Mouse (Mus musculus): ENCODE data around the gene Tbxas1.

Gene Tbxas1

GRCm38 (mm10) chr6:38875258-38876070 lies at the start of gene Tbxas1:
Gene Tbxas1 (plus strand): TSS chr6:38875404.
- DNase-seq = peak; percentile 55

DNA sequence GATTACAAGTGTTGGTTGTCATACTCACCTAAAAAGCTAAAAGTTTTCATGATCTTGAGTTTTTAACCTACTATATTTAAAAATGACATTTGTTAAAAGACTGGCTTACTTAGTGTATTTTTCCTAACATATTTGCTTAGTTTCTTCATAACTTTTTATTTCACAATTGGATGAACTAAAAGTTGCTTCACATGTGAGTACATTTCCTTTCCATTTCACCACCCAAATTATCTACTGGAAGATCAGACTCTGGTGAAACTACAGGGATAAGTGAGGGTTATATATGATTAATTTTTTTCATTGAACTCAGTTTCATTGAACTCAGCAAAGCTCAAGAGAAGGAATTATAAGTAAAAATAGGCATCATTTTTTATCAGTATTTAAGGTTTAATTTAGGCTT lies 49.3 kb upstream of the Tbxas1 start:
- no peak for DNase-seq

DNA sequence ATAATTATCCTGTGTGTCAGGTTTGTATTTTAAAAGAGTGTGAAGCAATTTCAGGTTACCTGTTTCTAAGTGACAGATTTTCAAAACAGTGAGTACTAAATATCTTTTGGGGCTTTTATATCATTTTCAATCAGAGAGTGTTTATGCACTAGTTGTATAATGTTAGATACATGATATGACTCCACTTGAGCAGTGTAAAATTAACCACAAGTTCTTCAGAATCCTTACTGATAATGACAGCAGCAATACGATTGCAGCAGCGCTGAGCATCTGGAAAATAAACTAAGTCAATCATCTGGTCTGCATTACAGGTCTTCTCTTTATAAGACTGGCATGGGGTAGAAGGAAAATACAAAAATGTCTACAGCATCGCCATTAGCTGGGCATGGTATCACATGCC lies 48.3 kb upstream of the Tbxas1 start:
- DNase-seq = no peak

DNA sequence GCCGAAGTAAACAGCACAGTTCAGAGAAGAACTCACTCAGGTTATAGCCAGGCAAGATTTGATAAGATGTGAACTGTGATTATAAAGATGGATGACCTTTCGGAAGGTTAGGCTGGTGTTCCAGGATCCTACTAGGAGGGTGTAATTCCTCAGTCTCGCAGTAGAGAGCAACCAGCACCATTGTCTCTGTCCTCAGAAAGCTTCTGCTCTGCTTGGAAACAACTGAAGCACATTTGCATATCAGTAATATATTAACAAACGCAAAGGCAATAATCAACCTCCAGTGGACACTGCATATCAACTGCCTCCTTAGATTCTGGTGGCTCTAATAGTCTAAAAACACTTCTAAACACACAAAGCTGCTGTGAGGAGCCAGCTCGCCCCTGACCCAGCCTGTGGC lies 47.8 kb upstream of the Tbxas1 start:
- no peak for DNase-seq

DNA sequence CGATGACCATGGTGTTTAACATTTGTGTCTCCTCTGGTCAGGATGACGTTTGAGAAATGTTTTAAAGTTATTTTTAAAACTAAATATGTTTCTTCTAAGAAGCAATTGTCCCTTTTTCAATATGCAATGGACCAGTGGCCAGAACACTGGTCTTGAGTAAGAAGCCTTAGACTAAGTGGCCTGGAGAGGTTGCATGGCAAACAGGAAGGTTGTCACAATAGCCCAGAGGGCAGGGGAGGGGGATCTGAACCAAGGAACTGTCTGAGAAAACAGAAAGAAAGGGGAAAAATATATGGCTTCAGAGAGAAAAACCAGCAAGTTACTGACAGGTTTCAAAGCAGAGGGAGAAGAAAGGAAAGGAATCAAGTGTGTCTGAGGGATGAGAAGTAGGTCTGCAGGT lies 47.0 kb upstream of the Tbxas1 start:
- peak; percentile 47 for DNase-seq

DNA sequence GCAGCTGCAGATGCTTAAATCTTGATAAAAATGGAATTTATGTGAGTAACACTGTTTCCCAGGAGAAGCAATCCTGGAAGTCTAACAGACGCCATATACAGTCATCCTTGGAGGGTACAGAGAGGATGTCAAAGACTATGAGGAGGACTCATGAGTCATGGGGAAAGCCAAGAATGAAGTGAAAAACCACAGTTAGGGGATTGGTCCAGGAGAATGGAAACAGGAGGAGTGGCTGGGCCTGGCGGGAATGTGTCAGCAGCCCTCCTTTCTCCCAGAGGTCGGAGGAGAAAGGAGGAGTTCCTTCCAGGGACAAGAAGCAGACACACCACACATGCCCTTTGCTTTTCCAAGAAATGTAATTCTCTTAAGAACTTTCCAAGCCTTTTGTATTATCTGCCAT lies 45.8 kb upstream of the Tbxas1 start:
- DNase-seq = no peak

GRCm38 (mm10) chr6:38833721-38834120 lies 41.5 kb upstream of the Tbxas1 start:
- no peak for DNase-seq

DNA sequence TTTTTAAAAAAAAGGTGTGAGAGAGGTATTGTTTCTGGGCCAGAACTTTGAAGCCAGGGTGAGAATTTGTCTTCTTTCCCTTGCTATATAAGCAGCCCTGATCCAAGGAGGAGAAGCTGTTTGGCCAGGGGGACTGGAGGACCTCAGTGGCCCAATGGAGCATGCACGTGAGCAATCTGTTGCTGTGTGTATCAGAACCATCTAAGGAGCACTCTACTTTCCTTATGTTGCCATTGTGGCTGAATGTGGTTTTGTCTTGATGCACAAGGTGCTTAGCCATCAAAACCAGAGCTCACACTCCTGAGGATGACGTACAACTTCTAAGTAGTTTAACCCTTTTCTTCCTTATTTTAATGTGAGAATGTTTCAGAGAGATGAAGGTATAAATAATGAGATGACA lies 40.5 kb upstream of the Tbxas1 start:
- no peak for DNase-seq

DNA sequence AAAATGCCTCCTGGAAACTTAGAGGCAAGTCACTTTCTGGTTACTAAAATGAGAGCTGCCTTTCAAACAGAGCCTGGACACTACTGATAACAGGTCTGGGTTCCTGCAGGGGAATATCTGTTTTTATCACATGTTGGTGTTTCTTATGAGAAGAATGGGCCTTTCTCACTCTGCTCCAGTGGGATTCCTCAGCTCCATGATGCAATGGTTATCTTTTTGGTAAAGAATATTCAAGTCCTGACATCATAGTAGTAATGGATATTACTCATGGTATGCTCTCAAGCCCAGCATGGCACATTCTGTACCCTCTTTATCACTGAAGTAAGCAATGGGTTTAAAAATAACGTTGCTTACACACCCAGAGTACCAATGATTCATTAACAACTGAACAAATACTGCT lies 40.0 kb upstream of the Tbxas1 start:
- peak; percentile 37 for DNase-seq

- DNase-seq = no peak
These were observed 37.1 kb upstream of the Tbxas1 start for GRCm38 (mm10) chr6:38838061-38838460.

- no peak for DNase-seq
These were observed 35.3 kb upstream of the Tbxas1 start for GRCm38 (mm10) chr6:38839891-38840290.

GRCm38 (mm10) chr6:38840380-38840779 lies 34.8 kb upstream of the Tbxas1 start:
- no peak for DNase-seq

- no peak for DNase-seq
These were observed 34.4 kb upstream of the Tbxas1 start for GRCm38 (mm10) chr6:38840780-38841179.

GRCm38 (mm10) chr6:38841551-38841950 lies 33.7 kb upstream of the Tbxas1 start:
- no peak for DNase-seq

GRCm38 (mm10) chr6:38845117-38845516 lies 30.1 kb upstream of the Tbxas1 start:
- DNase-seq = no peak

DNA sequence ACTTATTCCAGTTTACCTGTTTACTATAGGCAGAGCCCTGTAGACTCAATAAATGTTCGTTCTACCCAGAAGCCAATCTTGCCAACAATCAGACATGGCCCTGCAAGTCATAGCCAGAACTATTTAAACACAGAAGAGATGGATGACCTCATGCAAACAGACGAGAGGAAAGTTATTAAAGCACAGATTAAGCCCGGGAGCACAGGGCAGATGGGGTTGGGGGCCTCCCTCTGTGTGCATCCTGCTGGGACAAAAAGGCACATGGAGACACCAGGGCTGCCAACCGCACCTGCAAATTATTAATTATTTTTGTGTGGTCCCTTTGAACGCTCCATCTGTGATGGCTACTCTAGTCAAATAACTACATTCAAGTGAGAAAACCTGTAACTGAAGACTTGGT lies 29.3 kb upstream of the Tbxas1 start:
- no peak for DNase-seq

DNA sequence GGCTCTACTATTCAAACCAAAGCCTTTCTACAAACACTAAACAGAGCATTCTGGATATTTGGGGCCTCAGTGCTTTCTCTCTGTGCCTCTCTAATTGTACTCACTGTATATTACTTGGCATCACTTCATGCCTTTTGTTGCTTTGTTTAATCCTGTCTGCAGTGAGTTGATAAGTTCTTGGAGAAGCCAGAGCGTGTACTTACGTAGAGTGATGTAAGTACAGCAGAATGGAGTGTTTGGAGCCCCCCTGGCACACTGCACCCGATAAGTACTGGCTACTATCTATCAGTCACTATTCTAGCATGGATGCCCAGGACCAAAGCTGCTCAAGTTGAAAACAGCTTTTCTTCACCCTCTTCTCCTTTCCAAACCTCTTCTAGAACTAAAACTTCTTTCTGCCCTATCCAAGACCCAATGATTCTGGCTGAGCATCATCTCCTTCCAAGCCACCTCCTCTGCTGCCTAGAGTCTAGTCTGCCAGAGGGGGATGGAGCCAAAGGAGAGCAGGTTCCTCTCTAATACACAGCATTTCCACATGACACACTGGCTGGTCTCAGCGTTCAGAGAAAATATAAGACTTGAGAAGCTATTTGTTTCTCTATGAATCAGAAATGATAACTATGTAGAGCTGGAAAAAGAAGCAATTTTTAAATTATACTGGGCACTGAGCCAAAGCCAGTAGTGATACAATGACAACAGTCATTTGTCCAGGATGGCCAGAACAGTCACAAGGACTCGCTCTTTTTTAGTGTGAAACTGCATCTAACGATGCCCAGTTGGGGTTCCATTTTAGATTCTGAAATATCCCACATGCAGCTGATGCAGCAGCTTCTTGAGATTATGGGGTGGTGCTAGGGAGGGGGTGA lies 28.6 kb upstream of the Tbxas1 start:
- DNase-seq = no peak

GRCm38 (mm10) chr6:38847447-38847846 lies 27.8 kb upstream of the Tbxas1 start:
- DNase-seq = no peak

DNA sequence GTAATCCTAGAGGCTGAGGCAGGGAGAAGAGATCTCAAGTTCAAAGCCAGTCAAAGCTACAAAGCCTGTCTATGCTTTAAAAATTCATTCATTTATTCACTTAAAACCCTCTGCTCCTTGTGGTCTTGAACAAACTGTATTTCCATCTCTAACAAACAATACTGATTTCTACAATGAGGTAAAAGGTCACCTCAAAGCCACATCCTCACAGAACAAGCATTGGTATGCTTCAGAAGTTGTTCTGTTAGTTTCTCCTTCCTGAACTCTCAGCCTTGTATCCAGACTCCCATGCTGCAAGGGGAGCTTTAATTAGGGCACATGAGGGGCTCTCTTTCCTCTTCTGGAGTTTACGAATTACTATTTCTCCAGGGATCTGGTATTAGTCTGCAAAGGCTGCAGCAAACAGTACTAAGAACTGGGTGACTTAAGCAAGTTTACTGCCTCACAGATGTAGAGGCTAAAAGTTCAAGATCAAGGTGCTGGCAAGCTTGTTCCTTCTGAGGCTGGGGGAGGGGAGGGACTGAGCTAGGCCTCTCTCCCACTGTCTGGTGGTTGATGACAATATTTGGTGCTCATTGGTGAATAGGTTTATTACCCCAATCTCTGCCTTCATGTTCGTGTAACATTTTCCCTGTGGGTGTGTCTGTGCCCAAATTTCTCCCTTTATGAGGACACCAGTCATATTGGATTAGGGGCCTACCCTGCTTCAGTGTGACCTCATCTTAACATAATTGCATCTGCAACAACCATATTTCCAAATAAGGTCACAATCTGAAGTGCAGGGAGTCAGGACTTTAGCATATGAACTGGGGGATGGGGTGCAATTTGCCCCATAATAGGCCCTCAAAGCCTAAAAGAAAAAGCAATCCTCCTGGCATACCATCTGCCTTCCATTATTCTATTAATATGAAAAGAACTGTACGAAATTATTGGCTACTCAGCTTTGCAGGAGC lies 27.0 kb upstream of the Tbxas1 start:
- no peak for DNase-seq

DNA sequence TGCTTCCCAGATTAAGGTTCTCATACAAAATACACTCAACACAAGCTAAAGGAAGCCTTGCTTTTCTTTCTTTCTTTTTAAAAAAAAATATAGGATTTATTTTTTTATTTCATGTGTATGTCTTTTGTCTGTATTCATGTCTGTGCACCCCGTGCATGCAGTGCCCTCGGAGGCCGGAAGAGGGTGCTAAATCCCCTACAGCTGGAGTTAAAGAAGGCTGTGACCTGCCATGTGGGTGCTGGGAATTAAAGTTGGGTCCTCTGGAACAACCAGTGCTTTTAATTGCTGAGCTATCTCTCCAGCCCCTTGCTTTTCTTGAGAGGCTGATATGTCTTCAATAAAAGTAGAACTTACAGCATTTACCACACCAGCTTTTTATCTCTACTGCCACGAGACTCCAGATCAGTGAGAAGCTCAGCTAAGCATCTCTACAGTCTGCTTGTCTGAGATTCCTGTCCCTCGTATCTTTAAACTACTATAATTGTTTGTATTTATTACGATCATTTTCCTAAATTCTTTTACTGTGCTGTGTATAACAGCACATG lies 24.4 kb upstream of the Tbxas1 start:
- DNase-seq = no peak

GRCm38 (mm10) chr6:38851740-38852139 lies 23.5 kb upstream of the Tbxas1 start:
- no peak for DNase-seq

GRCm38 (mm10) chr6:38853561-38853992 lies 21.6 kb upstream of the Tbxas1 start:
- DNase-seq = no peak

GRCm38 (mm10) chr6:38859819-38860218 lies 15.4 kb upstream of the Tbxas1 start:
- DNase-seq = no peak
